Mouse (Mus musculus) hindbrain, embryonic 16.5 days (tissue): Measurements from ENCODE around the gene Tubb3. TPM values are rescaled to one million over a fixed set of nuclear protein-coding genes. Genes with fewer than 3 reads are reported as not detected.

ENCODE experiments used
- ATAC-seq: fragments of 200-750 bp; cut with Nextera tagmentation; 2 replicates; pipeline ENCODE4 v1.8.0; 2017; ENCODE audit warnings: moderate TSS enrichment, moderate library complexity
- H3K27ac ChIP-seq: fragments of 300-500 bp; sonication (generic); 2 replicates; pipeline ENCODE4 v1.5.1; 2014; ENCODE audit warnings: low read depth, mild to moderate bottlenecking, control low read depth, low read length, moderate library complexity
- H3K27me3 ChIP-seq: fragments of 300-500 bp; sonication (generic); replicated peaks from 2 replicates; pipeline ENCODE4 v1.6.1; 2014; ENCODE audit warnings: low read length; ENCODE audit not compliant: control insufficient read depth, insufficient read depth
- H3K36me3 ChIP-seq: fragments of 300-500 bp; sonication (generic); 2 replicates; pipeline ENCODE4 v1.6.1; 2014; ENCODE audit warnings: mild to moderate bottlenecking, low read length, moderate library complexity, mixed read lengths; ENCODE audit not compliant: control insufficient read depth, insufficient read depth
- H3K4me1 ChIP-seq: fragments of 300-500 bp; sonication (generic); 2 replicates; pipeline ENCODE4 v1.6.1; 2014; ENCODE audit warnings: low read depth, low read length; ENCODE audit not compliant: control insufficient read depth, insufficient read depth
- H3K4me2 ChIP-seq: fragments of 300-500 bp; sonication (generic); 2 replicates; pipeline ENCODE4 v1.6.1; 2014; ENCODE audit warnings: mild to moderate bottlenecking, low read length, control low read depth, moderate library complexity
- H3K4me3 ChIP-seq: fragments of 300-500 bp; sonication (generic); 2 replicates; pipeline ENCODE4 v1.5.1; 2014; ENCODE audit warnings: mild to moderate bottlenecking, low read length, control low read depth, moderate library complexity
- H3K9ac ChIP-seq: fragments of 300-500 bp; sonication (generic); 2 replicates; pipeline ENCODE4 v1.6.1; 2014; ENCODE audit warnings: low read depth, mild to moderate bottlenecking, control low read depth, low read length, moderate library complexity
- H3K9me3 ChIP-seq: fragments of 300-500 bp; sonication (generic); 2 replicates; pipeline ENCODE4 v1.6.1; 2014; ENCODE audit warnings: mild to moderate bottlenecking, low read length, moderate library complexity; ENCODE audit not compliant: control insufficient read depth
- WGBS: fragments of 180-500 bp; shearing (Covaris S2); extraction: QIAGEN DNeasy Blood & Tissue Kit; methylation state at CpG from one replicate; pipeline ENCODE4 v1.1.7; 2014; 5-methylcytosine and 5-hydroxymethylcytosine counted together
- polyA plus RNA-seq: library from polyadenylated mRNA; unstranded; fragments of >200 nt; fragmentation: Nextera tagmentation; extraction: Ambion mirVana; gene quantifications from 2 replicates; pipeline ENCODE4 v1.2.1, GENCODE M21; 2015

The Tubb3 gene
- polyA plus RNA-seq, 1 experiment from 2014 or later: 1,947 TPM

GRCm38 (mm10) chr8:123453951-123454350 lies 42.7 kb downstream of the Tubb3 start:
- Histone ChIP-seq H3K4me3 (no peak overlapping the region), H3K4me2 (no peak overlapping the region), H3K4me1 (no peaks in the 10 kb centered on the region), H3K27ac (no peak overlapping the region), H3K36me3 (peaks cover 50% of the 10 kb centered on the region), H3K9me3 (no peaks in the 10 kb centered on the region), H3K27me3 (no peaks in the 10 kb centered on the region), H3K9ac (no peak overlapping the region)
- 91% methylated on average over 5 of the region's 5 CpGs for WGBS
- ATAC-seq: no peak

- no peaks in the 10 kb centered on the region for H3K9me3 ChIP-seq
- H3K9ac ChIP-seq: no peak overlapping the region
Observed at GRCm38 (mm10) chr8:123454559-123454958, 43.3 kb downstream of the Tubb3 start.

GRCm38 (mm10) chr8:123463651-123464050 lies 52.4 kb downstream of the Tubb3 start:
- Histone ChIP-seq H3K4me1 (no peaks in the 10 kb centered on the region), H3K27ac (no peak overlapping the region), H3K27me3 (no peaks in the 10 kb centered on the region), H3K9ac (no peak overlapping the region), H3K4me2 (no peak overlapping the region), H3K9me3 (0 out of 2 replicates have a peak, but pooled peaks cover 2% of the 10 kb centered on the region), H3K4me3 (no peak overlapping the region), H3K36me3 (peaks cover 25% of the 10 kb centered on the region)
- ATAC-seq: no peak
- 89% methylated on average over 4 of the region's 4 CpGs for WGBS

More at GRCm38 (mm10) chr8:123454559-123454958, 43.3 kb downstream of the Tubb3 start:
- H3K4me3 ChIP-seq: no peak overlapping the region
- no peak overlapping the region for H3K4me2 ChIP-seq
- no peaks in the 10 kb centered on the region for H3K4me1 ChIP-seq
- 93% methylated on average over 6 of the region's 6 CpGs for whole genome bisulfite sequencing
- H3K27ac ChIP-seq: no peak overlapping the region
- ATAC-seq: no peak
- no peaks in the 10 kb centered on the region for H3K27me3 ChIP-seq
- H3K36me3 ChIP-seq: peaks cover 52% of the 10 kb centered on the region

GRCm38 (mm10) chr8:123467476-123467875 lies 56.3 kb downstream of the Tubb3 start:
- 79% methylated on average over 3 of the region's 3 CpGs for WGBS
- Histone ChIP-seq H3K4me3 (no peak overlapping the region), H3K27ac (no peak overlapping the region), H3K9ac (no peak overlapping the region), H3K4me1 (no peaks in the 10 kb centered on the region), H3K9me3 (0 out of 2 replicates have a peak, but pooled peaks cover 2% of the 10 kb centered on the region), H3K36me3 (peaks cover 4% of the 10 kb centered on the region), H3K4me2 (no peak overlapping the region), H3K27me3 (no peaks in the 10 kb centered on the region)
- no peak for ATAC-seq

Other genes starting within 250 kb of the Tubb3 start
- 0.68 and 0.72 TPM in 2 replicates for gene Dpep1, start 225.2 kb upstream of the Tubb3 start, polyA plus RNA-seq
- gene Chmp1a, start 198.7 kb upstream of the Tubb3 start, polyA plus RNA-seq: 221 and 224 TPM in 2 replicates
- 7.0 and 7.1 TPM in 2 replicates for gene Spata33, start 198.6 kb upstream of the Tubb3 start, polyA plus RNA-seq
- 47.2 and 53.3 TPM in 2 replicates for gene Cdk10, start 186.6 kb upstream of the Tubb3 start, polyA plus RNA-seq
- gene Spata2l, start 175.2 kb upstream of the Tubb3 start, polyA plus RNA-seq: 13.0 and 13.8 TPM in 2 replicates
- 22.4 and 25.2 TPM in 2 replicates for gene Zfp276, start 157.2 kb upstream of the Tubb3 start, polyA plus RNA-seq
- 61.4 and 63.2 TPM in 2 replicates for gene Vps9d1, start 157.1 kb upstream of the Tubb3 start, polyA plus RNA-seq
- 5.7 and 7.8 TPM in 2 replicates for gene Fanca, start 92.8 kb upstream of the Tubb3 start, polyA plus RNA-seq
- 27.3 and 38.5 TPM in 2 replicates for gene Spire2, start 78.7 kb upstream of the Tubb3 start, polyA plus RNA-seq
- 396 and 405 TPM in 2 replicates for gene Tcf25, start 37.7 kb upstream of the Tubb3 start, polyA plus RNA-seq
- 0.05 and 0.10 TPM in 2 replicates for gene Mc1r, start 4.3 kb upstream of the Tubb3 start, polyA plus RNA-seq
- 50.5 and 53.5 TPM in 2 replicates for gene Def8, start 12.1 kb downstream of the Tubb3 start, polyA plus RNA-seq
- gene Afg3l1, start 66.5 kb downstream of the Tubb3 start, polyA plus RNA-seq: 48.7 and 57.4 TPM in 2 replicates
- gene Dbndd1, start 104.0 kb downstream of the Tubb3 start, polyA plus RNA-seq: 85.6 and 88.2 TPM in 2 replicates
- 40.9 and 44.1 TPM in 2 replicates for gene Gas8, start 107.4 kb downstream of the Tubb3 start, polyA plus RNA-seq
- 11.6 and 12.3 TPM in 2 replicates for gene Rhou, start 242.5 kb downstream of the Tubb3 start, polyA plus RNA-seq